Mouse (Mus musculus): ENCODE measurements around the gene Eml2. TPM values are rescaled to one million over a fixed set of nuclear protein-coding genes. Genes with fewer than 3 reads are reported as not detected.
A peak's percentile ranks its signal among the peaks of the same experiment; 100 is the strongest.

Gene Eml2
- polyA plus RNA-seq, 1 experiment from 2014 or later = 1.9 TPM

GRCm38 (mm10) chr7:19211041-19211675, 34.9 kb downstream of the Eml2 start:
- H3K27me3 ChIP-seq (replicated peaks; ENCODE audit: control insufficient read depth, insufficient read depth, low read length) = peaks cover 4% of the 10 kb centered on the region; the same call in 1 of the 2 replicates
- H3K9ac ChIP-seq (ENCODE audit: low read length) = no peak overlapping the region
- 68% methylated on average over 5 of the region's 5 CpGs for WGBS
- H3K4me3 ChIP-seq (ENCODE audit: low read depth, low read length) = no peak overlapping the region
- H3K4me1 ChIP-seq (replicated peaks; ENCODE audit: control insufficient read depth, insufficient read depth, low read length) = no peaks in the 10 kb centered on the region; the same call in 1 of the 2 replicates
- H3K27ac ChIP-seq (ENCODE audit: low read depth) = no peak overlapping the region
- ATAC-seq (replicated peaks; ENCODE audit: low FRiP score, low TSS enrichment, low read depth) (no peak), DNase-seq (ENCODE audit: low spot score) (no peak)
- no peaks in the 10 kb centered on the region for H3K36me3 ChIP-seq (ENCODE audit: control insufficient read depth, insufficient read depth, low read length)
- H3K4me2 ChIP-seq (ENCODE audit: low read length) = no peak overlapping the region
- H3K9me3 ChIP-seq (ENCODE audit: control insufficient read depth, low read length) = no peaks in the 10 kb centered on the region

GRCm38 (mm10) chr7:19211996-19212755, 36.0 kb downstream of the Eml2 start, which contains the start of gene Gpr4:
Gene Gpr4 (plus strand): TSS chr7:19212538.
- peak; percentile 66 for DNase-seq (ENCODE audit: low spot score)
- Histone ChIP-seq H3K36me3 (ENCODE audit: control insufficient read depth, insufficient read depth, low read length) (no peaks in the 10 kb centered on the region), H3K9ac (ENCODE audit: low read length) (peak within 1 kb of the TSS; percentile 44), H3K27ac (ENCODE audit: low read depth) (no peak within 1 kb of the TSS), H3K4me3 (ENCODE audit: low read depth, low read length) (peak within 1 kb of the TSS; percentile 42), H3K4me1 (replicated peaks; ENCODE audit: control insufficient read depth, insufficient read depth, low read length) (no peaks in the 10 kb centered on the region; the same call in 1 of the 2 replicates), H3K9me3 (ENCODE audit: control insufficient read depth, low read length) (no peaks in the 10 kb centered on the region), H3K27me3 (replicated peaks; ENCODE audit: control insufficient read depth, insufficient read depth, low read length) (peaks cover 4% of the 10 kb centered on the region; the same call in 1 of the 2 replicates), H3K4me2 (ENCODE audit: low read length) (peak within 1 kb of the TSS; percentile 68)
- 2% methylated on average over 26 of the region's 30 CpGs for WGBS
- peak; percentile 78 for ATAC-seq (replicated peaks; ENCODE audit: low FRiP score, low TSS enrichment, low read depth)

GRCm38 (mm10) chr7:19213385-19213784, 37.2 kb downstream of the Eml2 start:
- WGBS = 48% methylated on average over 2 of the region's 2 CpGs
- DNase-seq (ENCODE audit: low spot score) (no peak), ATAC-seq (replicated peaks; ENCODE audit: low FRiP score, low TSS enrichment, low read depth) (no peak)
- no peak overlapping the region for H3K4me3 ChIP-seq (ENCODE audit: low read depth, low read length)
- H3K4me1 ChIP-seq (replicated peaks; ENCODE audit: control insufficient read depth, insufficient read depth, low read length) = no peaks in the 10 kb centered on the region; the same call in 1 of the 2 replicates
- no peak overlapping the region for H3K27ac ChIP-seq (ENCODE audit: low read depth)
- no peak overlapping the region for H3K9ac ChIP-seq (ENCODE audit: low read length)
- H3K36me3 ChIP-seq (ENCODE audit: control insufficient read depth, insufficient read depth, low read length) = no peaks in the 10 kb centered on the region
- H3K27me3 ChIP-seq (replicated peaks; ENCODE audit: control insufficient read depth, insufficient read depth, low read length) = peaks cover 4% of the 10 kb centered on the region; the same call in 1 of the 2 replicates
- no peaks in the 10 kb centered on the region for H3K9me3 ChIP-seq (ENCODE audit: control insufficient read depth, low read length)
- peak overlapping the region; percentile 68; the same call in 1 of the 2 replicates for H3K4me2 ChIP-seq (ENCODE audit: low read length)

GRCm38 (mm10) chr7:19214369-19214768, 38.1 kb downstream of the Eml2 start:
- no peaks in the 10 kb centered on the region; the same call in 1 of the 2 replicates for H3K4me1 ChIP-seq (replicated peaks; ENCODE audit: control insufficient read depth, insufficient read depth, low read length)
- DNase-seq (ENCODE audit: low spot score) (no peak), ATAC-seq (replicated peaks; ENCODE audit: low FRiP score, low TSS enrichment, low read depth) (no peak)

GRCm38 (mm10) chr7:19214940-19215339, 38.7 kb downstream of the Eml2 start:
- no peaks in the 10 kb centered on the region; the same call in 1 of the 2 replicates for H3K4me1 ChIP-seq (replicated peaks; ENCODE audit: control insufficient read depth, insufficient read depth, low read length)
- ATAC-seq (replicated peaks; ENCODE audit: low FRiP score, low TSS enrichment, low read depth) (no peak), DNase-seq (ENCODE audit: low spot score) (no peak)
- H3K4me3 ChIP-seq (ENCODE audit: low read depth, low read length) = no peak overlapping the region
- peaks cover 4% of the 10 kb centered on the region; the same call in 1 of the 2 replicates for H3K27me3 ChIP-seq (replicated peaks; ENCODE audit: control insufficient read depth, insufficient read depth, low read length)
- H3K4me2 ChIP-seq (ENCODE audit: low read length) = no peak overlapping the region
- no peaks in the 10 kb centered on the region for H3K9me3 ChIP-seq (ENCODE audit: control insufficient read depth, low read length)
- no peak overlapping the region for H3K27ac ChIP-seq (ENCODE audit: low read depth)
- WGBS = 66% methylated on average over 9 of the region's 9 CpGs
- no peak overlapping the region for H3K9ac ChIP-seq (ENCODE audit: low read length)
- no peaks in the 10 kb centered on the region for H3K36me3 ChIP-seq (ENCODE audit: control insufficient read depth, insufficient read depth, low read length)

More at GRCm38 (mm10) chr7:19214369-19214768, 38.1 kb downstream of the Eml2 start:
- Histone ChIP-seq H3K4me2 (ENCODE audit: low read length) (no peak overlapping the region), H3K27ac (ENCODE audit: low read depth) (no peak overlapping the region), H3K9me3 (ENCODE audit: control insufficient read depth, low read length) (no peaks in the 10 kb centered on the region), H3K4me3 (ENCODE audit: low read depth, low read length) (no peak overlapping the region), H3K27me3 (replicated peaks; ENCODE audit: control insufficient read depth, insufficient read depth, low read length) (peaks cover 4% of the 10 kb centered on the region; the same call in 1 of the 2 replicates), H3K36me3 (ENCODE audit: control insufficient read depth, insufficient read depth, low read length) (no peaks in the 10 kb centered on the region), H3K9ac (ENCODE audit: low read length) (no peak overlapping the region)
- 73% methylated on average over 7 of the region's 7 CpGs for WGBS

GRCm38 (mm10) chr7:19217492-19217891, 41.3 kb downstream of the Eml2 start:
- peaks cover 4% of the 10 kb centered on the region; the same call in 1 of the 2 replicates for H3K27me3 ChIP-seq (replicated peaks; ENCODE audit: control insufficient read depth, insufficient read depth, low read length)
- H3K4me3 ChIP-seq (ENCODE audit: low read depth, low read length) = no peak overlapping the region
- ATAC-seq (replicated peaks; ENCODE audit: low FRiP score, low TSS enrichment, low read depth) = no peak
- 53% methylated on average over 5 of the region's 5 CpGs for WGBS
- H3K4me2 ChIP-seq (ENCODE audit: low read length) = no peak overlapping the region
- H3K27ac ChIP-seq (ENCODE audit: low read depth) = no peak overlapping the region
- H3K9me3 ChIP-seq (ENCODE audit: control insufficient read depth, low read length) = no peaks in the 10 kb centered on the region
- H3K4me1 ChIP-seq (replicated peaks; ENCODE audit: control insufficient read depth, insufficient read depth, low read length) = no peaks in the 10 kb centered on the region; the same call in 1 of the 2 replicates
- no peak overlapping the region for H3K9ac ChIP-seq (ENCODE audit: low read length)
- no peak for DNase-seq (ENCODE audit: low spot score)
- H3K36me3 ChIP-seq (ENCODE audit: control insufficient read depth, insufficient read depth, low read length) = no peaks in the 10 kb centered on the region

- Histone ChIP-seq H3K4me1 (replicated peaks; ENCODE audit: control insufficient read depth, insufficient read depth, low read length) (no peaks in the 10 kb centered on the region; the same call in 1 of the 2 replicates), H3K4me2 (ENCODE audit: low read length) (no peak overlapping the region), H3K9me3 (ENCODE audit: control insufficient read depth, low read length) (no peaks in the 10 kb centered on the region), H3K9ac (ENCODE audit: low read length) (no peak overlapping the region), H3K27ac (ENCODE audit: low read depth) (no peak overlapping the region), H3K27me3 (replicated peaks; ENCODE audit: control insufficient read depth, insufficient read depth, low read length) (peaks cover 2% of the 10 kb centered on the region; the same call in 1 of the 2 replicates), H3K4me3 (ENCODE audit: low read depth, low read length) (no peak overlapping the region), H3K36me3 (ENCODE audit: control insufficient read depth, insufficient read depth, low read length) (no peaks in the 10 kb centered on the region)
- DNase-seq (ENCODE audit: low spot score) (no peak), ATAC-seq (replicated peaks; ENCODE audit: low FRiP score, low TSS enrichment, low read depth) (no peak)
- WGBS = 0% methylated on average over 3 of the region's 3 CpGs
Observed at GRCm38 (mm10) chr7:19217944-19218343, 41.7 kb downstream of the Eml2 start.

- Histone ChIP-seq H3K27me3 (replicated peaks; ENCODE audit: control insufficient read depth, insufficient read depth, low read length) (no peaks in the 10 kb centered on the region), H3K4me3 (ENCODE audit: low read depth, low read length) (no peak overlapping the region), H3K4me2 (ENCODE audit: low read length) (no peak overlapping the region), H3K4me1 (replicated peaks; ENCODE audit: control insufficient read depth, insufficient read depth, low read length) (no peaks in the 10 kb centered on the region), H3K36me3 (ENCODE audit: control insufficient read depth, insufficient read depth, low read length) (0 out of 2 replicates have a peak, but pooled peaks cover 1% of the 10 kb centered on the region), H3K27ac (ENCODE audit: low read depth) (no peak overlapping the region), H3K9ac (ENCODE audit: low read length) (no peak overlapping the region), H3K9me3 (ENCODE audit: control insufficient read depth, low read length) (no peaks in the 10 kb centered on the region)
- DNase-seq (ENCODE audit: low spot score) = no peak
- ATAC-seq (replicated peaks; ENCODE audit: low FRiP score, low TSS enrichment, low read depth) = no peak
- 71% methylated on average over 3 of the region's 3 CpGs for WGBS
Observed at GRCm38 (mm10) chr7:19220061-19220460, 43.8 kb downstream of the Eml2 start.
